Mouse (Mus musculus) ES-E14 (cell line): ENCODE measurements at regions not wholly inside any gene's neighbourhood (a gene's known extent, or its start where the extent isn't known, plus 50 kb on each side); places are given as distances from the start of the nearest gene placed in this dataset.

ENCODE experiments used
- CHD2 ChIP-seq: IDR thresholded peaks from 2 replicates; pipeline ENCODE4 v1.6.1; 2014; ENCODE audit warnings: mild to moderate bottlenecking, low read depth, low read length, inconsistent platforms
- HCFC1 ChIP-seq: IDR thresholded peaks from 2 replicates; pipeline ENCODE4 v1.6.1; 2012; ENCODE audit warnings: low read length, inconsistent platforms, borderline replicate concordance; ENCODE audit not compliant: insufficient read depth
- MAFK ChIP-seq: IDR thresholded peaks from 2 replicates; pipeline ENCODE4 v1.6.1; 2014; ENCODE audit warnings: mild to moderate bottlenecking, low read depth, low read length, inconsistent platforms; ENCODE audit not compliant: insufficient read depth
- ZNF384 ChIP-seq: IDR thresholded peaks from 2 replicates; pipeline ENCODE4 v1.6.1; 2012; ENCODE audit warnings: low read depth, low read length, inconsistent platforms

- TF ChIP-seq HCFC1 (no peak), CHD2 (no peak), ZNF384 (no peak), MAFK (no peak)
Measured at GRCm38 (mm10) chr13:47695877-47696276, 565.2 kb upstream of the Id4 start.
